Mouse (Mus musculus) frontal cortex, postnatal 10 days (tissue): Measurements from ENCODE around the gene Uqcrc2.

ENCODE experiments used
- DNase-seq, 2 experiments: peaks; one replicate each; pipeline ENCODE4 v3.0.0; 2022; ENCODE audit warnings: low spot score in 2 of 2, mixed read lengths in 1 of 2

Uqcrc2 gene

GRCm38 (mm10) chr7:120634711-120635361, at the start of gene Uqcrc2:
TSS of gene Uqcrc2 (plus strand) at chr7:120635176.
- DNase-seq, result peak; percentile 69 to 84

- no peak for DNase-seq
Observed at GRCm38 (mm10) chr7:120597203-120597743, 37.7 kb upstream of the Uqcrc2 start.

- DNase-seq, result peak in 1 of 2 experiments; percentile 18
Observed at GRCm38 (mm10) chr7:120597744-120598243, 37.2 kb upstream of the Uqcrc2 start.

- no peak for DNase-seq
Observed at GRCm38 (mm10) chr7:120598355-120598754, 36.6 kb upstream of the Uqcrc2 start.

GRCm38 (mm10) chr7:120620075-120620771, 14.8 kb upstream of the Uqcrc2 start:
- DNase-seq, result no peak

- DNase-seq, result no peak
Observed at GRCm38 (mm10) chr7:120620841-120621240, 14.1 kb upstream of the Uqcrc2 start.

- DNase-seq, result no peak
Observed at GRCm38 (mm10) chr7:120632518-120632917, 2.5 kb upstream of the Uqcrc2 start.

- no peak for DNase-seq
Observed at GRCm38 (mm10) chr7:120634301-120634700, 675 bp upstream of the Uqcrc2 start.

- DNase-seq, result no peak
Observed at GRCm38 (mm10) chr7:120635362-120635781, 396 bp downstream of the Uqcrc2 start.

- DNase-seq, result no peak
Observed at GRCm38 (mm10) chr7:120635821-120636220, 845 bp downstream of the Uqcrc2 start.

- DNase-seq, result no peak
Observed at GRCm38 (mm10) chr7:120643217-120643616, 8.2 kb downstream of the Uqcrc2 start.

GRCm38 (mm10) chr7:120647849-120648248, 12.9 kb downstream of the Uqcrc2 start:
- DNase-seq, result no peak

- DNase-seq, result no peak
Observed at GRCm38 (mm10) chr7:120662079-120662478, 27.1 kb downstream of the Uqcrc2 start.

GRCm38 (mm10) chr7:120670153-120670875, 35.3 kb downstream of the Uqcrc2 start, which contains the start of gene Pdzd9:
TSS of gene Pdzd9 (minus strand) at chr7:120670343.
- DNase-seq, result peak; percentile 29 to 76

- no peak for DNase-seq
Observed at GRCm38 (mm10) chr7:120671271-120671670, 36.3 kb downstream of the Uqcrc2 start.

- peak; percentile 33 to 64 for DNase-seq
Observed at GRCm38 (mm10) chr7:120677001-120677643, 42.1 kb downstream of the Uqcrc2 start, which contains the start of gene Mosmo. TSS of gene Mosmo (plus strand) at chr7:120677618.

- peak; percentile 39 to 41 for DNase-seq
Observed at GRCm38 (mm10) chr7:120677764-120678531, 43.0 kb downstream of the Uqcrc2 start.

- no peak for DNase-seq
Observed at GRCm38 (mm10) chr7:120679023-120679422, 44.0 kb downstream of the Uqcrc2 start.

- no peak for DNase-seq
Observed at GRCm38 (mm10) chr7:120682002-120682401, 47.0 kb downstream of the Uqcrc2 start.

- no peak for DNase-seq
Observed at GRCm38 (mm10) chr7:120684731-120685161, 49.8 kb downstream of the Uqcrc2 start.

GRCm38 (mm10) chr7:120685227-120685626, 50.3 kb downstream of the Uqcrc2 start:
- DNase-seq, result no peak
